Mouse (Mus musculus) right cerebral cortex, postnatal 10 days (tissue): ENCODE results near the gene Srgap1.
A peak's percentile ranks its signal among the peaks of the same experiment; 100 is the strongest.

Experiments used
- DNase-seq, 2 experiments: peaks; one replicate each; pipeline ENCODE4 v3.0.0; 2021; ENCODE audit warnings: low spot score in 2 of 2

The Srgap1 gene

DNA sequence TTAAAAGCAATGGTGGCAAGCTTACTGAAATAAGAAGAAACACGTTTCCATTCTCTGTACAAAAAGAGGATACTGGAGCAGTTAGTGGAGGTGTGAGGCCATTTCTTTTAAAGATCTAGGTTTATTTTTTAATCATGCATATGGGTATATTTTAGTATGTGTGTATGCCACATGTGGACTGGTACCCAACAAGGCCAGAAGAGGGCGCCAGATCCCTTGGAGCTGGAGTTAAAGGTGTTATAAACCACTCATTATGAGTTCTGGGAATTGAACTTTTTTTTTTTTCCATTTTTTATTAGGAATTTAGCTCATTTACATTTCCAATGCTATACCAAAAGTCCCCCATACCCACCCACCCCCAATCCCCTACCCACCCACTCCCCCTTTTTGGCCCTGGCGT is 279.8 kb downstream of the Srgap1 start:
- peak in 1 of 2 experiments; percentile 44 for DNase-seq

DNA sequence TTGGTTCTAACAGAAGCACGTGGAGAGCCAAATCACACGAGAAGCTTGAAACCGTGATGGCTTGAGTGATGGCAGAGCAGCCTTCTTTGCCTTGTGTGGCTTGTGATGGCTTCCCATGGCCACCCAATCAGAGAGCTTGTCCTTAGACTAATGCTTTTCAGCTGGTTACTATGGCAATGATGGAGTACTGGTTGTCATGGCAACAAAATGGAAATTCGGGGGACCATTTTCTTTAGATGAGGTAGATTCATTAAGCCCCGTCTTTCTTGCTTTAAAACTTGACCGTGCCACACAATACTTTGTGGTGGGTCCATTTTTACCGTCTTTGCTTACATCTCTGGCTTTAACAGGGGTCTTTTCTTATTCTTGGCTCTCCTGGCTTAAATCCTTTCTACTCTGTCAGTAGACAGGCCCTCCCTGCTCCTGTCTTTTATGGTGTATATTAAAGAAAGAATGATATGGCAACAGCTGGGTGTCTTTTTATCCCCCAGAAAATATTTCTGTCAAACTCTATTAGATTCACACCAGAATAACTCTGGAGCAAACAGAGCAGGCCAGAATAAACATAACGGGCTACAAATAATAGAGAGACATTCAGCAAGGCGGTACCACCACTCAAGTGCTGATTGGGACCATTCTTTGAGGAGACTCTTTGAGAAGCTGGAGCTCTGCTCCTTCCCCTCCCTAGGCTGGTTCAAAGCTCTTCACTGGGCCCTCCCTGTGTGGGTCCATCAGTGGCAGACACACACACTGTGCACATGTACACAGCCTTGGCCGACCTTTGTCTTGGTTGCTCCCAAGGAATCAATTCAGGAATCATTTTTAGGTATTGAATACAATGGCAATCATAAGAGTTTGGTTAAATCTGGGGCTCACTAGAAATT is 281.7 kb downstream of the Srgap1 start:
- DNase-seq, result peak; percentile 79 to 91

DNA sequence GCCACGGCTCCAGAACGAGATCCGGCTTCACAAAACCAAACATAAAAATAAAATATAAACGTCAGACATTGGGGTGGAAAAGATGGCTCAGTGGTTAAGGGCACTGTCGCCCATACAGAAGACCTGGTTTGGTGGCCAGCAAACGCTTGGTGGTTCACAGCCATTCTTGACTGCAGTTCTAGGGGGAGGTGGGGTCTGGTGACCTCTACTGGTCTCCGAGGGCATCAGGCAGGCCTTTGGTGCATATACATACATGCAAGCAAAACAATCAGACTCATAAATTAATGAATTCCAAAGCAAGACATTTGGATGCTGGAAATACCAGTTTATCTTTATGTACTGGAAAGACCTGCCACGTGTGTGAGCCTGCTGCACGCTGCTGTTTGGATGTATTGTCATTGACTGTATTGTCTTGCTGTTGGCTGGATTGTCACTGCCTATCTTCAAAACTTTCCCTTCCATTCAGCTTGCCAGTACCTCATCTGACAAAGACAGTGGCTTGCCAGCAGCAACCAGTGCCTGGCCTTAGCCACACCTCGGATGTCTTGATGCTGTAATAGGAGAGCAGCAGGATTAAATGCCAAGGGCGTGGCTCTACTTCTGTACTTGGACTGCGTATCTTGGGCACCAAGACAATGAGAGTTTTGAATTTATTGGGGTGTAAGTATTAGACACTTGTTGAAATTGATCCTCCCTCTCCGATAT is 282.5 kb downstream of the Srgap1 start:
- no peak for DNase-seq

DNA sequence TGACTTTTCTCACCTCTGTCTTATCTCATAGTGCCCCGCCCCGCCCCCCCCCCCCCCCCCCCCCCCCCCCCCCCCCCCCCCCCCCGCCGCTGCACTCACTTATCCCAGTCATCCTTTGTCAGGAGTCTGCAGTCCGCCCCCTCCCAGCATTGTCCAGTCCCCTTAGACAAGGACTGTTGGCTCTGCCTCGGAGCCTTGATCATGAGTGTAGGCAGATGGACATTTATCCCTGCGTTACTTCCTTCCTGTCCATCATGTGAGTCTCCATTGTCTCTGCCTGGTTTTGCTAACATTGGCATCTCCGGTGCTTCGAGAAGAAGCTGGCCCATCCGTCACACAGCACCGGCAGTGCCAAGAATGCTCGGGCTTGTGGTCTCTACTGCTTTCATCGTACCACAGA is 283.9 kb downstream of the Srgap1 start:
- no peak for DNase-seq

DNA sequence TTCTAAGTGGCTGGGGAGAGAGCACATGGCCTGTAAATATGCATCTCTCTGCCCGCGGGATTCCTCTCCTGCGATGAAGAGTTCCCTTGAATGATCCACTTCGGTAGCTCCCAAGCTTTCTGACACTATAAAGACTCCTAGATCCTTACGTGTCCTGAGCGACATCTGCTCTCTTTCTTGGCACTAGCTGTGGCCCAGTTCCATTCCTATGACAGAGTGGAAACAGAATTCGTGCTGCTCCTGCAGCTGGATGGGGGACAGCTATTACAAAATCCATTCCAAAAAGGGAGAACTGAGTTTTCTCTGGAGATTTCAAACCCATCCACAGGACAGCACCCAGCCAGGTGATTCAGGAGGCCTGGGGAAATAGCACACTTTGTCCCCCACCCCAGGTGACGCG is 285.0 kb downstream of the Srgap1 start:
- no peak for DNase-seq

DNA sequence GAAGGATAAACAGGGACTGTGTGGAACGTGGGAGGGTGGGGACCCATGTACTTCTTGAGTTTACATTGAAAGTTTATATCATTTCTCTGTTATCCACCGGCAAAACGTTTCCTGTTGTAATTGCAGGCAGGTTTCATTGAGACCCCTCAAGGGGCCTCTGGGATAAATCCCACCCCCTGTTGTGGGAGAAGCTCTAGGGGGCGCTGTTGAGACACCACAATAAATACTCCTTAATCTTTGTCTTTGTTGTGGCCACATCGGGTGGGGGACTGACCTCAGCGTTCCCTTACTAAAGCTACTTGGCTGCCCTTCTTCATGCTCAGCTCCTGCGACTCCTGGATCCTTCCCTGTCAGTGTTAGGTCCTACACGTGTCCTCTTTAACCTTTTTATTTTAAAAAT is 288.0 kb downstream of the Srgap1 start:
- no peak for DNase-seq

DNA sequence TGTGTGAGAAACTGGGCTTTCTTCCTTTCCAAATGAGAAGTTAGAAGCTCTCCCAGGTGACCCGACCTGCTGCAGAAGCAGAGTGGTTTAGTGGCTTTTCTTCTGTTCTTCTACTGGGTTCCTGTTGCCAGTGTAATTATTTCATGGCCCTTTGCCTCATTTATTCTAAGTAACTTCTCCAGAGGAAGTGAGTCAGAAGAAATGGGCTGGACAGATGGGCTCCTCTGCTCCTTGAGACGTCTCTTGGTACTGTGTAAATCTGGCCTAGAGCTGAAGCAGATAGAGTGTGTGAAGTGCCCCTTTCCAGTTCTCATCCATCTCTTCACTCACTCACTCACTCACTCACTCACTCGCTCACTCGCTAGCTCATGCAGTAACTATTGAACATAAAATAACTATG is 290.4 kb downstream of the Srgap1 start:
- no peak for DNase-seq

DNA sequence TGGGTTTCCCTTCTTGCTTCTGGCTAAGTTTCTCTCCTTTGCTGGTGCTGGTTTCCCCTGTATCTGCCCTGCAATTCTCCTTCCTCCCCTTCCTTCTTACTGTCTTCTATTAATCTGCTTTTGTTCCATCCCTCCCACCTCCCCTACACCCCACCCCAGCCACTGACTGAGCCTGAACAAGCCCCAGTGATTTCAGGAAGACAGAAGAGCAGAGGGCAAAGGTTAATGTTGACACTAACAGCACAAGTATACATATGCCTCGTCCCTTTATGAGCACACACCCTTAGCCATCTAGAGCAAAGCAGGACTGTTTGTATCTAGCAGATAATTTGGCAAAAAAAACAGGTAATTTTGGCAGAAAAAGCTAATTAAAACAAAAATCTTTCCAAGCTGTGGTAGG is 291.3 kb downstream of the Srgap1 start:
- no peak for DNase-seq

DNA sequence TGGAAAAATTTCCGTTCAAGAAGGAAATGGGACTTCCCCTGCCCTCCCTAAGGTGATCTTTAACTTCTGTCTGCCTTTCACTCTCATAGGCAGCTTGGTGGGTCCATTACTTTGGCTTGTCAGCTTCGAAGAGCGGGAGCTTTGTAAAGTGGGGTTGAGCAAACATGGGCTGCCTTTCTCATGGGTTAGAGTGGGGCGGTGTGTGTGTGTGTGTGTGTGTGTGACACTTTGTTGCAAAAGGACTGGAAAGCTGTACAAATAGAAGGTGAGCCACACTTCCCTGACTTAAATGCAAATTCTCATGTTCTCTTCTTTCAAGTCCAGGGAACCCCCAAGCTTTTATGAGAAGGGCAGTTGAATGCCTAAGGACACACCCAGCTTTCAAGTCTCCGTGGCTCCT is 292.9 kb downstream of the Srgap1 start:
- DNase-seq, result no peak

DNA sequence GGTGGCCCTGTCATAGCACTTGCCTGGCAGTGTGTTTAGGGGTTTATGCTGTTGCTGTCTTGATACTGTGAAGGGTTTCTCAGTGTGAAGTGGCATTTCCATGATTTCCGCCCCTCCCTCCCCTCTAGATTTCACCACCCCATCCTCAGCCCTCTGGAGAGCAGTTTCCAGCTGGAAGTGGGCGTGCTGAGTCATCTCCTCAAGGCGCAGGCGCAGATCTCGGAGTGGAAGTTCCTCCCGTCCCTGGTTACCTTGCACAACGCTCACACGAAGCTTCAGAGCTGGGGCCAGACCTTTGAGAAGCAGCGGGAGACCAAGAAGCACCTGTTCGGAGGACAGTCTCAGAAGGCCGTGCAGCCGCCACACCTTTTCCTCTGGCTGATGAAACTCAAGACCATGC is 296.9 kb downstream of the Srgap1 start:
- DNase-seq, result peak; percentile 35 to 36

DNA sequence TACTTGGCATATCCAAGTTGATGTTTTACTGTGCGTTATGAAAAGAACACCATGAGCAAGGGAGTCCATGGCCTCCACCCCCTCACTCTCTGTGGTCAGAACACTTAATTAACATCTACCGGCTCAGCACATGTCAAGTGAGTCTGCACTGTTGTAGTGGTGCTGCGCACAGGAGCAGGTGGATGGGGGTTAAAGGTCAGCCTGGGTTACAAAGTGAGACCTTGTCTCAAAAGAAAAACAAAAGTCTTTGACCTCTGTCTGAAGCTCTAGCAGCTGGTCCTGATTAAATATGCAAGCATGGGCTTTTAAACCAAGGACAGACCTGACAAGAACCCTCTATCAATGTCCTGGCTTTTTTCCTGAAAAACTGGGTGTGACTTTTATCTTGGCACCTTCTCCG is 304.8 kb downstream of the Srgap1 start:
- no peak for DNase-seq

DNA sequence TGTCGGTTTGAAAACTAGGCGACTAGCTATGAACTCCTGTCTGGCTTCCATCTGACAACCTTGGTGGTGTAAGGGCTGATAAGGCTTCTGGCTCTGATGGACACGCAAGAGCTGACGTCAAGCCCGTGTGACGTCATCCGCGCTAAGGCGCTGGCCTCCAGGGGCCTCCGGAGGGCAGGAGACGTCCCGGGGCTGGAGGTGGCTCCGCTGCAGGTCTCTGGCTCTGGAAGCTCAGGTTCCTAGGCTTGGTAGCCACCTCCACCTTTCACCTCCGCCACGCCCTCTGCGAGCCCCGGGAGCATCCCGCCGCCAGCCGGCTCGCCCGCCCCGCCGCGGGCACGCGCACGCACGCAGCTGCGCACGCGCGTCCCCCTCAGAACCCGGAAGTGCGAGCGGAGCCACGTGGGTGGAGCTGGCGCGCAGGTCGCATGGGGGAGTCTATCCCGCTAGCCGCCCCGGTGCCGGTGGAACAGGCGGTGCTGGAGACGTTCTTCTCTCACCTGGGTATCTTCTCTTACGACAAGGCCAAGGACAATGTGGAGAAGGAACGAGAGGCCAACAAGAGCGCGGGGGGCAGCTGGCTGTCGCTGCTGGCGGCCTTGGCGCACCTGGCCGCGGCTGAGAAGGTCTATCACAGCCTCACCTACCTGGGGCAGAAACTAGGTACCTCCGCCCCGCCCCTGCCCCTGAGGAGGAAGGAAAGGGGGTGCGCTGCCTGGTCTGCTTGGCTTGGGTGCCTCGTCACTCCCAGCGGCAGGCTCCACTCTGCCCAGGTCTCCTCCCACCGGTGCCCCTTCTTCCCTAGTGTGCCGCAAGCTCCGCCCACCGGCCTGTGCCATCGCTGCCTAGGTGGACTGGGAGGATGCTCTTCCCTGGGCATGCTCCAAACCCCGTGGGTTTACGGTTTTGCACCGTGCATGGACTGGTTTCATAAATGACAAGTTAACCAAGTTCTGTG is 307.3 kb downstream of the Srgap1 start, which contains the start of gene BC048403:
TSS of gene BC048403 (plus strand) at position 390 of the 958 bp plus-strand sequence.
- peak; percentile 88 to 91 for DNase-seq

DNA sequence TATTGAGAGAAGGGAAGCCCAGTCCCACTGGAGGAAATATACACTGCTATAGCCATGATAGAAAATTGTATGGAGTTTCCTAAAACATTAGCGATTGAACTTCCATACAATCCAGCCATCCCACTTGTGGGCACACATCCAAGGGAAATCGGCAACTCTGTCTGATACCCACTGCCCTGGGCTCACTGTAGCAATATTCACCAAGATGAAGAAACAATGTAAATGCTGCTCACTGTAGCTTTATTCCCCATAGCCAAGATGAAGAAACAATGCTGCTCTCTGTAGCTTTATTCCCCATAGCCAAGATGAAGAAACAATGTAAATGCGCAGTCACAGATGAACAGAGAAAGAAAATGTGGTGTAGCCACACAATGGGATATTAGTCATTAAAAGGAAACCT is 309.9 kb downstream of the Srgap1 start:
- DNase-seq, result no peak

DNA sequence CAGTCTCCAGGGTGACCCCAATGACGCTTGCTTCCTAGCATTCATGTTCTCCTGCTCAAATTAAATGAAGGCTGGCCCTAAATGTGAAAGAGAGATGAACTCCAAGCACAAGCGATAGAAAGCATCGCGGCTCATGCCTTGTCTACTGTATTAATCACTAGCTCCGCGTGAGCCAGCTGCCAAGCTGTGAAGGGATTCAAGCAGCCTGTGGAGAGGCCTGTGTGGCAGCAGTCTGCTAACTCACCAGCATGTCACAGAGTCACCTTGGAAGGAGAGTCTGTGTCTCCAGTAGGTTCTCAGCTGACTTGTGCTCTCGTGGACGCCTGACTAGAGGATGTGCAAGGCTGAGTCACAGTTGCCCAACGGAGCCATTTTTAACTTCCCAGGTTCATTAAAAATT is 314.6 kb downstream of the Srgap1 start:
- no peak for DNase-seq

DNA sequence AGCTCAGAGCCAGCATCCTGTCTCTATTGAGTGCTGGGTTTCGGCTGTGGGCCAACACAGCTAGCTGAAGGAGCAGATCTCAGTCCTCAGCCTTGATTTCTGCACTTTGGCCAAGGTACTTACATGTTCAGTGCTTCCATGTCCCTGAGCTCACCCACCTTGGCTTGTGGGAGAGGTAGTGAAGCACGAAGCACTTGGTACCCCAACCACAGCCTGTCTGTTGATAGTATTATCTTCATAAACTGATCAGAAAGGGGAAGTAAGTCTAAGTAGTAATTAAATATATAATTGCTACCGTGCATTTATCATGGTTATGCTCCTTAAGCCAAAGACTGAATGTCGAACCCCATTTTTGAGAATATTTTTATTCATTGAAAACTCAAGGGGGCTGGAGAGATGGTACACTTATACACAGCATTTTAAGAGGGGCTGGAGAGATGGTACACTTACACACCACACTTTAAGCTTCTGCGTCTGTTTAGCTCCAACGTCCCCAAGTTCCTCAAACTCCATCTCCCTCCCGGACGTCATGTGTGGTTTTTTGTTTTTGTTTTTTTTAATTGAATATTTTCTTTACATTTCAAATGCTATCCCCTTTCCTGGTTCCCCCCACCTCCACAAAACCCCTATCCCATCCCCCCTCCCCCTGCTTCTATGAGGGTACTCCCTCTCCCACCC is 315.9 kb downstream of the Srgap1 start:
- DNase-seq, result no peak
